Mouse (Mus musculus) liver, adult 2 months (tissue): ENCODE measurements at regions not wholly inside any gene's neighbourhood (a gene's known extent, or its start where the extent isn't known, plus 50 kb on each side); places are given as distances from the start of the nearest gene placed in this dataset.

Experiments used
- CTCF ChIP-seq: fragments of 200-500 bp; IDR thresholded peaks from 2 replicates; pipeline ENCODE4 v1.5.1; 2011; ENCODE audit warnings: low read depth, low read length, control low read depth
- POLR2A ChIP-seq: fragments of 200-500 bp; IDR thresholded peaks from 2 replicates; pipeline ENCODE4 v1.6.1; 2011; ENCODE audit warnings: low read length, control low read depth; ENCODE audit not compliant: insufficient read depth; ENCODE audit errors: extremely low read depth

DNA sequence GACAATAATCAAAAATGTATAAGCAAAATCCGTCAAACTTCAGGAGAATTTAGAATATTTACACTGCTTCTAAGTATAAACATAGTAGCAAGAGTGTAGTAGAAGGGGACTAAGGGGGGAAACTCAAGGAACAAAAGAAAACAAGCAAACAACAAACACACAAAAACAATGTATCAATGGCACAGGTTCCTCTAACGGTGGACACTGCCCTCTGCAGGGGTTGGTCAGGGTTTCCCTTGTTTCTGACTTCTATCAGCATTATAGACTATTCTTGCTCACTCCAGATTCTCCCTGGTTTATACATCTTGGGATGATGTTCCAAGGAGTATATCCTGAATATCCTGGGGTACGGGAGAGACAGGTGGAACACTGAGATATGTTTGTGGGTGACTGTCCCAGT is 147.3 kb upstream of the Ppp2r3a start:
- TF ChIP-seq POLR2A = no peak
- peak; percentile 23; the same call in 1 of the 2 replicates for TF ChIP-seq CTCF
